Comparison of ENCODE assay signal across 16 mouse cellular contexts in genomic region chr10:61215658-61216057, GRCm38 (mm10). TPM values are rescaled to one million over a fixed set of nuclear protein-coding genes. Genes with fewer than 3 reads are reported as not detected.
DNase-seq lines count a peak whose midpoint lies in the region; ATAC-seq and TF ChIP-seq lines count a peak whose summit lies in the region.
"Had no signal": no experiment of that assay in that cellular context is flagged by ENCODE, and none has a peak within 500 bp of the region (broad histone marks: within the 10 kb centered on the region; RNA-seq: fewer than 3 reads in every experiment).

No protein-coding gene starts in this region.

- no peak; the same call in 1 of the 2 replicates for TF ChIP-seq RAD21 in MEL (IDR thresholded peaks at IDR 0.05; ENCODE audit: low read depth, low read length)

- H3K27me3 ChIP-seq in kidney, adult 2 months (replicated peaks; ENCODE audit: control insufficient read depth, insufficient read depth, low read length): no peaks in the 10 kb centered on the region
- no peaks in the 10 kb centered on the region for H3K27me3 ChIP-seq in kidney, embryonic 14.5 days (ENCODE audit: control insufficient read depth, insufficient read depth, low read length)
- H3K27me3 ChIP-seq in midbrain, postnatal 0 days (ENCODE audit: insufficient read depth, low read length): no peaks in the 10 kb centered on the region
- H3K27me3 ChIP-seq in midbrain, embryonic 14.5 days (ENCODE audit: control insufficient read depth, insufficient read depth, low read length): no peaks in the 10 kb centered on the region
- H3K27me3 ChIP-seq in MEL (ENCODE audit: control insufficient read depth in 1 of 2, insufficient read depth in 2 of 2, low read length in 2 of 2): no peaks in the 10 kb centered on the region
- H3K27me3 ChIP-seq in stomach, postnatal 0 days (ENCODE audit: control insufficient read depth, insufficient read depth, low read length): no peaks in the 10 kb centered on the region
- H3K27me3 ChIP-seq in forebrain, embryonic 14.5 days (replicated peaks; ENCODE audit: control insufficient read depth, insufficient read depth, low read length): no peaks in the 10 kb centered on the region
- H3K27me3 ChIP-seq: kidney, embryonic 15.5 days had no signal

- no peak for TF ChIP-seq POLR2A in kidney, adult 2 months (IDR thresholded peaks at IDR 0.05; ENCODE audit: low read depth, low read length)
- TF ChIP-seq POLR2A in MEL (IDR thresholded peaks at IDR 0.05; ENCODE audit: control insufficient read depth in 1 of 2, insufficient read depth in 1 of 2, low read depth in 1 of 2, low read length in 2 of 2, poor library complexity in 1 of 2): no peak

- no peak for DNase-seq in kidney, adult 2 months
- DNase-seq in midbrain, postnatal 0 days (ENCODE audit: low spot score): no peak
- DNase-seq in midbrain, embryonic 14.5 days: no peak
- DNase-seq in MEL (ENCODE audit: low read depth, low spot score): peak; percentile 17
- DNase-seq in stomach, postnatal 0 days (ENCODE audit: low spot score): no peak
- no peak for DNase-seq in urinary bladder, postnatal 25 days (ENCODE audit: low spot score)
- DNase-seq in forebrain, embryonic 14.5 days (ENCODE audit: low spot score): no peak

- WGBS in kidney, adult 2 months: 98% methylated on average over 6 of the region's 6 CpGs
- WGBS in kidney, embryonic 14.5 days: 97% methylated on average over 6 of the region's 6 CpGs
- 98% methylated on average over 6 of the region's 6 CpGs for WGBS in midbrain, postnatal 0 days
- 95% methylated on average over 6 of the region's 6 CpGs for WGBS in midbrain, embryonic 14.5 days
- 95% methylated on average over 6 of the region's 6 CpGs for WGBS in stomach, postnatal 0 days
- WGBS in forebrain, embryonic 14.5 days: 95% methylated on average over 6 of the region's 6 CpGs

- no peak overlapping the region for H3K4me2 ChIP-seq in kidney, embryonic 14.5 days (replicated peaks; ENCODE audit: low read depth, low read length)
- H3K4me2 ChIP-seq in midbrain, postnatal 0 days (ENCODE audit: low read depth, low read length, poor library complexity, severe bottlenecking): no peak overlapping the region
- no peak overlapping the region for H3K4me2 ChIP-seq in midbrain, embryonic 14.5 days (ENCODE audit: low read length)
- no peak overlapping the region for H3K4me2 ChIP-seq in stomach, postnatal 0 days (replicated peaks; ENCODE audit: low read depth)
- no peak overlapping the region for H3K4me2 ChIP-seq in forebrain, embryonic 14.5 days (ENCODE audit: low read length)
- H3K4me2 ChIP-seq: kidney, embryonic 15.5 days; midbrain, embryonic 13.5 days had no signal

- TF ChIP-seq CTCF in kidney, adult 2 months (conservative IDR thresholded peaks at IDR 0.05; ENCODE audit: insufficient read depth, insufficient read length, low read depth, low read length): peak; percentile 30
- peak; percentile 46 for TF ChIP-seq CTCF in midbrain, postnatal 0 days (IDR thresholded peaks at IDR 0.05)
- TF ChIP-seq CTCF in MEL (IDR thresholded peaks at IDR 0.05 in 2 of 3, conservative IDR thresholded peaks at IDR 0.05 in 1 of 3; ENCODE audit: control insufficient read depth in 1 of 3, insufficient read depth in 1 of 3, low read depth in 2 of 3, low read length in 3 of 3, poor library complexity in 1 of 3, severe bottlenecking in 1 of 3): peak; percentile 42 to 76 (median 59)
- peak; percentile 59 for TF ChIP-seq CTCF in stomach, postnatal 0 days (IDR thresholded peaks at IDR 0.05; ENCODE audit: low read depth)

- no peaks in the 10 kb centered on the region for H3K36me3 ChIP-seq in kidney, adult 2 months (ENCODE audit: control insufficient read depth, insufficient read depth, low read length)
- no peaks in the 10 kb centered on the region for H3K36me3 ChIP-seq in kidney, embryonic 14.5 days (ENCODE audit: control insufficient read depth, insufficient read depth, low read length)
- no peaks in the 10 kb centered on the region for H3K36me3 ChIP-seq in midbrain, postnatal 0 days (ENCODE audit: insufficient read depth, low read length)
- H3K36me3 ChIP-seq in midbrain, embryonic 14.5 days (ENCODE audit: control insufficient read depth, insufficient read depth, low read length): no peaks in the 10 kb centered on the region
- no peaks in the 10 kb centered on the region for H3K36me3 ChIP-seq in MEL (ENCODE audit: control insufficient read depth in 1 of 2, insufficient read depth in 2 of 2, low read length in 2 of 2)
- H3K36me3 ChIP-seq in stomach, postnatal 0 days (ENCODE audit: control insufficient read depth, insufficient read depth, low read length): no peaks in the 10 kb centered on the region
- no peaks in the 10 kb centered on the region for H3K36me3 ChIP-seq in forebrain, embryonic 14.5 days (ENCODE audit: control insufficient read depth, insufficient read depth, low read length)
- H3K36me3 ChIP-seq: heart, embryonic 10.5 days; kidney, embryonic 15.5 days; midbrain, embryonic 13.5 days had no signal

- H3K27ac ChIP-seq in kidney, adult 2 months (ENCODE audit: insufficient read depth, low read depth, low read length): no peak overlapping the region
- no peak overlapping the region for H3K27ac ChIP-seq in kidney, embryonic 14.5 days (ENCODE audit: low read depth, low read length)
- no peak overlapping the region for H3K27ac ChIP-seq in midbrain, postnatal 0 days (ENCODE audit: low read depth, low read length)
- no peak overlapping the region for H3K27ac ChIP-seq in midbrain, embryonic 14.5 days (replicated peaks; ENCODE audit: low read depth, low read length)
- H3K27ac ChIP-seq in MEL (ENCODE audit: control insufficient read depth, low read depth, low read length): no peak overlapping the region; the same call in 1 of the 2 replicates
- no peak overlapping the region for H3K27ac ChIP-seq in stomach, postnatal 0 days (replicated peaks)
- no peak overlapping the region for H3K27ac ChIP-seq in forebrain, embryonic 14.5 days (ENCODE audit: low read depth, low read length)
- H3K27ac ChIP-seq: heart, embryonic 10.5 days; kidney, embryonic 15.5 days; midbrain, embryonic 13.5 days had no signal

- no peak overlapping the region for H3K4me3 ChIP-seq in kidney, adult 2 months (ENCODE audit: insufficient read depth, low read depth, low read length)
- H3K4me3 ChIP-seq in kidney, embryonic 14.5 days (ENCODE audit: low read length): no peak overlapping the region
- no peak overlapping the region for H3K4me3 ChIP-seq in midbrain, postnatal 0 days (ENCODE audit: low read depth, low read length)
- no peak overlapping the region for H3K4me3 ChIP-seq in midbrain, embryonic 14.5 days (replicated peaks; ENCODE audit: low read depth, low read length)
- H3K4me3 ChIP-seq in MEL (ENCODE audit: control insufficient read depth in 1 of 2, insufficient read depth in 1 of 2, low read depth in 2 of 2, low read length in 2 of 2): no peak overlapping the region
- H3K4me3 ChIP-seq in stomach, postnatal 0 days (ENCODE audit: low read depth, low read length): no peak overlapping the region
- H3K4me3 ChIP-seq in forebrain, embryonic 14.5 days (ENCODE audit: low read depth, low read length): no peak overlapping the region
- H3K4me3 ChIP-seq: heart, embryonic 10.5 days; kidney, embryonic 15.5 days; midbrain, embryonic 13.5 days had no signal

- no peaks in the 10 kb centered on the region for H3K4me1 ChIP-seq in kidney, adult 2 months (ENCODE audit: control insufficient read depth, insufficient read depth, low read length)
- no peaks in the 10 kb centered on the region for H3K4me1 ChIP-seq in kidney, embryonic 14.5 days (ENCODE audit: control insufficient read depth, insufficient read depth, low read length)
- no peaks in the 10 kb centered on the region for H3K4me1 ChIP-seq in midbrain, postnatal 0 days (ENCODE audit: insufficient read depth, low read length)
- no peaks in the 10 kb centered on the region for H3K4me1 ChIP-seq in midbrain, embryonic 14.5 days (ENCODE audit: control insufficient read depth, insufficient read depth, low read length)
- peaks cover 0 to 5% of the 10 kb centered on the region in 2 experiments; a peak in 1 of 4 replicates for H3K4me1 ChIP-seq in MEL (ENCODE audit: control insufficient read depth in 1 of 2, insufficient read depth in 2 of 2, low read length in 2 of 2)
- H3K4me1 ChIP-seq in stomach, postnatal 0 days (replicated peaks; ENCODE audit: control insufficient read depth, insufficient read depth): no peaks in the 10 kb centered on the region
- H3K4me1 ChIP-seq in forebrain, embryonic 14.5 days (ENCODE audit: control insufficient read depth, insufficient read depth, low read length): no peaks in the 10 kb centered on the region

- no peak for TF ChIP-seq EP300 in MEL (IDR thresholded peaks at IDR 0.05; ENCODE audit: low read depth in 1 of 2, low read length in 2 of 2)
- TF ChIP-seq EP300 in stomach, postnatal 0 days (optimal IDR thresholded peaks at IDR 0.05): no peak

- H3K79me2 ChIP-seq in MEL (ENCODE audit: control insufficient read depth, insufficient read depth, low read length, poor library complexity): no peaks in the 10 kb centered on the region

- peaks cover 5% of the 10 kb centered on the region; the same call in 1 of the 2 replicates for H3K9me3 ChIP-seq in kidney, embryonic 14.5 days (ENCODE audit: control insufficient read depth, low read length)
- no peaks in the 10 kb centered on the region for H3K9me3 ChIP-seq in midbrain, postnatal 0 days (ENCODE audit: low read length)
- 0 out of 2 replicates have a peak, but pooled peaks cover 4% of the 10 kb centered on the region for H3K9me3 ChIP-seq in midbrain, embryonic 14.5 days (ENCODE audit: control insufficient read depth, low read length)
- no peaks in the 10 kb centered on the region for H3K9me3 ChIP-seq in MEL (replicated peaks; ENCODE audit: insufficient read depth, low read length)
- no peaks in the 10 kb centered on the region for H3K9me3 ChIP-seq in stomach, postnatal 0 days (ENCODE audit: control insufficient read depth, low read length)
- H3K9me3 ChIP-seq in forebrain, embryonic 14.5 days (replicated peaks; ENCODE audit: control insufficient read depth, low read length): peaks cover 4% of the 10 kb centered on the region; the same call in 1 of the 2 replicates

- H3K9ac ChIP-seq in kidney, embryonic 14.5 days (ENCODE audit: low read depth, low read length): no peak overlapping the region
- H3K9ac ChIP-seq in midbrain, postnatal 0 days (replicated peaks; ENCODE audit: low read length, poor library complexity, severe bottlenecking): no peak overlapping the region
- H3K9ac ChIP-seq in midbrain, embryonic 14.5 days (replicated peaks; ENCODE audit: low read length): no peak overlapping the region
- no peak overlapping the region for H3K9ac ChIP-seq in MEL (ENCODE audit: control insufficient read depth, low read depth, low read length, poor library complexity, severe bottlenecking)
- no peak overlapping the region for H3K9ac ChIP-seq in stomach, postnatal 0 days (ENCODE audit: low read length)
- H3K9ac ChIP-seq in forebrain, embryonic 14.5 days (ENCODE audit: low read length): no peak overlapping the region
- H3K9ac ChIP-seq: kidney, embryonic 15.5 days; midbrain, embryonic 13.5 days had no signal

- ATAC-seq in kidney, embryonic 14.5 days (ENCODE audit: low FRiP score, low TSS enrichment): no peak
- no peak for ATAC-seq in midbrain, postnatal 0 days (ENCODE audit: low FRiP score)
- ATAC-seq in midbrain, embryonic 14.5 days (ENCODE audit: low FRiP score, low TSS enrichment): no peak
- no peak for ATAC-seq in stomach, postnatal 0 days (ENCODE audit: low FRiP score, low TSS enrichment)
- no peak for ATAC-seq in forebrain, embryonic 14.5 days
- ATAC-seq: midbrain, embryonic 13.5 days had no signal

RNA-seq across cellular contexts. Expression of gene Tbata, which starts 43.9 kb away (rescaled TPM):
- polyA plus RNA-seq in kidney, adult 2 months (2012; rRNA removed): 0.19 and 0.20 TPM in 2 replicates
- not detected in 2 replicates for polyA plus RNA-seq in kidney, embryonic 14.5 days (2014; fragmentation: Nextera tagmentation; extraction: Ambion mirVana)
- 0.11 TPM in 1 of 2 replicates, not detected in the other for total RNA-seq in midbrain, postnatal 0 days (2014; rRNA removed)
- 0.11 TPM in 1 of 2 replicates, not detected in the other for polyA plus RNA-seq in midbrain, postnatal 0 days (2015; fragmentation: Nextera tagmentation; extraction: Ambion mirVana)
- 0.22 TPM in 1 of 2 replicates, not detected in the other for polyA plus RNA-seq in midbrain, embryonic 14.5 days (2014; fragmentation: Nextera tagmentation; extraction: Ambion mirVana)
- total RNA-seq in MEL (2012; rRNA removed): not detected in 2 replicates
- not detected for polyA plus RNA-seq in MEL (2012; ENCODE audit: insufficient read depth in 1 of 2, insufficient read length in 2 of 2, low read depth in 1 of 2, low replicate concordance in 2 of 2, missing spikeins in 1 of 2)
- polyA plus RNA-seq in stomach, postnatal 0 days (2015; fragmentation: Nextera tagmentation; extraction: Ambion mirVana): 0.29 and 0.30 TPM in 2 replicates
- polyA plus RNA-seq in forebrain, embryonic 14.5 days (2014; fragmentation: Nextera tagmentation; extraction: Ambion mirVana): 1.4 and 2.5 TPM in 2 replicates
- total RNA-seq: gastrocnemius, adult 8-10 months; hematopoietic stem cell, adult 5-6 weeks had no signal
- polyA plus RNA-seq: embryonic facial prominence, embryonic 11.5 days; heart, embryonic 10.5 days; limb, embryonic 11.5 days; neural tube, embryonic 14.5 days had no signal

RNA-seq across cellular contexts. Expression of gene Adamts14, which starts 57.6 kb away (rescaled TPM):
- polyA plus RNA-seq in kidney, adult 2 months (2012; rRNA removed): 1.3 and 1.7 TPM in 2 replicates
- 1.3 and 1.4 TPM in 2 replicates for polyA plus RNA-seq in kidney, embryonic 14.5 days (2014; fragmentation: Nextera tagmentation; extraction: Ambion mirVana)
- total RNA-seq in midbrain, postnatal 0 days (2014; rRNA removed): 1.1 and 1.6 TPM in 2 replicates
- 0.27 and 0.31 TPM in 2 replicates for polyA plus RNA-seq in midbrain, postnatal 0 days (2015; fragmentation: Nextera tagmentation; extraction: Ambion mirVana)
- 0.15 and 0.22 TPM in 2 replicates for polyA plus RNA-seq in midbrain, embryonic 14.5 days (2014; fragmentation: Nextera tagmentation; extraction: Ambion mirVana)
- not detected in 2 replicates for total RNA-seq in MEL (2012; rRNA removed)
- not detected for polyA plus RNA-seq in MEL (2012; ENCODE audit: insufficient read depth in 1 of 2, insufficient read length in 2 of 2, low read depth in 1 of 2, low replicate concordance in 2 of 2, missing spikeins in 1 of 2)
- polyA plus RNA-seq in stomach, postnatal 0 days (2015; fragmentation: Nextera tagmentation; extraction: Ambion mirVana): 1.1 TPM in 2 replicates
- polyA plus RNA-seq in forebrain, embryonic 14.5 days (2014; fragmentation: Nextera tagmentation; extraction: Ambion mirVana): 0.13 and 0.17 TPM in 2 replicates
